Mouse (Mus musculus): ENCODE results near the gene Pabpc6. TPM values are rescaled to one million over a fixed set of nuclear protein-coding genes. Genes with fewer than 3 reads are reported as not detected.

The Pabpc6 gene
- polyA plus RNA-seq (2016; fragmentation: Nextera tagmentation; extraction: Ambion mirVana) = not detected in 2 replicates

DNA sequence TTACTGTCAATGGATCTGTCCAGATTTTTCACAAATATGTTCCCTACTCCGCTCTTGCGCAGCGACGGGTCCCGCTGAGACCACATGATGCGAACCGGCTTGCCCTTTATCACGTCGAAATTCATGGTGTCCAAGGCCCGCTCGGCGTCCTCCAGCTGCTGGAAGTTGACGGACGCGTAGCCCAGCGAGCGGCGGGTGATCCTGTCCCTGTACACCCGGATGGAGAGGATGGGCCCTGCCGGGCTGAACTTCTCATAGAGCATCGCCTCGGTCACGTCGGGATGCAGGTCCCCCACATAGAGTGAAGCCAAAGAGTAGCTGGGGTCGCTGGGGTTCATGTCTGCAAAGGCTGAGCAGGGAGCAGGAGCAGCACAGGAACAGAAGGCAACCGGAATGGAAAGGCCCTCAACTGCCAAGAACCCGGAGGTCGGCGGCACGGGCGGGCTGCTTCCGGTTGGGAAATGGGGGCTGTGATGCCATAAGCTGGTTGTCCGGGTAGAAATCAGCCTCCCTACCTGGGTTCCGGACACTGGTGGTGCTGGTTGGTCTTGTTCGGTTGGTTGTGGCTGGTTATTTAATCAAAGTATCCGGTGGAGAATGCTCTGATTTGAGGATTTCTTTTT, at the start of gene Pabpc6:
Gene Pabpc6, minus strand, starts transcription at position 435 of the 623 bp plus-strand sequence.
- H3K27me3 ChIP-seq (replicated peaks) = no peaks in the 10 kb centered on the region
- no peak within 1 kb of the TSS for H3K4me3 ChIP-seq
- H3K36me3 ChIP-seq = no peaks in the 10 kb centered on the region
- no peaks in the 10 kb centered on the region for H3K9me3 ChIP-seq (replicated peaks)
- no peak within 1 kb of the TSS for H3K27ac ChIP-seq (ENCODE audit: poor library complexity, severe bottlenecking)
- WGBS = 87% methylated on average over 36 of the region's 36 CpGs
- ATAC-seq (ENCODE audit: insufficient number of reproducible peaks, low FRiP score) = no peak
- no peaks in the 10 kb centered on the region for H3K4me1 ChIP-seq (replicated peaks)
- H3K9ac ChIP-seq = no peak within 1 kb of the TSS
- H3K4me2 ChIP-seq = no peak within 1 kb of the TSS

DNA sequence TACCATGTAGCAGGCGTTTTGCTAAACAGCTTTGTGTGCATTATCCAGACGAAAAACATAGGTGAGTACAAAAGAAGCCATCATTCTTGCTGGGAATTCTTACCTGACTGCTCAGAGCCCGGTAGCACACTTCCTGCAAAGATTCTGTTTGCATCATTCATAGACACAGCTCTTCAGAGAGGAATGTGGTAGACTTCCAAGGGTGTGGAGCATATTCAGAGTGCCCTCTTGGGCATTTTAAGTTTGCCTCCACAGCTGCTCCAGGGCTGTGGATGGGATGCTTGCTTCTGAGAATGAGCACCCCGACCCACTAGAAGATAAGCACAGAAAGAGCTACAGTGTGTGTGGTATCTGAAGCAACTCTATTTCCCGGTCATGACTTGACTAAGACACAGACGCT, 41.4 kb upstream of the Pabpc6 start:
- no peaks in the 10 kb centered on the region for H3K36me3 ChIP-seq
- H3K4me1 ChIP-seq (replicated peaks) = no peaks in the 10 kb centered on the region
- no peaks in the 10 kb centered on the region for H3K9me3 ChIP-seq (replicated peaks)
- no peak overlapping the region for H3K4me3 ChIP-seq
- no peak overlapping the region for H3K9ac ChIP-seq
- H3K27me3 ChIP-seq (replicated peaks) = no peaks in the 10 kb centered on the region
- ATAC-seq (ENCODE audit: insufficient number of reproducible peaks, low FRiP score) = no peak
- H3K4me2 ChIP-seq = no peak overlapping the region
- no peak overlapping the region for H3K27ac ChIP-seq (ENCODE audit: poor library complexity, severe bottlenecking)
- 69% methylated on average over 6 of the region's 6 CpGs for WGBS

DNA sequence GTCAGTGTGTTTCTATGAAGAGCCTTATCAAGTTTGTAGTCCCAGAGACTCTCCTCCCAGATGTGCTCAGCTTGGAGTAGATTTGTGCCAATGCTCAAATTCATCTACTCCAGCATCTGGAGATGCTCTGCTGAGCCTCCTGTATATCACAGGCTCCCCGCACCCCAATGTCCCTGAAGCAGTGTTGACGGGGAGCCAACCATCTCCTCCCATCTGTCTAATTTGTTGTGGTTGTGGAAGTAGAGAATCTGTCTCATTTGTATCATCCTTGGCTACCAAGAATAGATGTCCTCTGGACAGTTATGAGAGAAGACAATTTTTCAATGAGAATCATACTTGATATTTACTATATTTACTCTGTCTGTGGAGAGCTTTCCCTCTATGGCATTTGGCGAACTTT, 39.4 kb upstream of the Pabpc6 start:
- no peak overlapping the region for H3K4me2 ChIP-seq
- no peaks in the 10 kb centered on the region for H3K4me1 ChIP-seq (replicated peaks)
- no peak overlapping the region for H3K27ac ChIP-seq (ENCODE audit: poor library complexity, severe bottlenecking)
- H3K27me3 ChIP-seq (replicated peaks) = no peaks in the 10 kb centered on the region
- H3K9me3 ChIP-seq (replicated peaks) = no peaks in the 10 kb centered on the region
- no peak for ATAC-seq (ENCODE audit: insufficient number of reproducible peaks, low FRiP score)
- WGBS = 78% methylated on average over 3 of the region's 3 CpGs
- no peak overlapping the region for H3K4me3 ChIP-seq
- no peaks in the 10 kb centered on the region for H3K36me3 ChIP-seq
- no peak overlapping the region for H3K9ac ChIP-seq

GRCm38 (mm10) chr17:9707356-9707755, 37.8 kb upstream of the Pabpc6 start:
- no peaks in the 10 kb centered on the region for H3K36me3 ChIP-seq
- WGBS = 76% methylated on average over 1 of the region's 1 CpGs

DNA sequence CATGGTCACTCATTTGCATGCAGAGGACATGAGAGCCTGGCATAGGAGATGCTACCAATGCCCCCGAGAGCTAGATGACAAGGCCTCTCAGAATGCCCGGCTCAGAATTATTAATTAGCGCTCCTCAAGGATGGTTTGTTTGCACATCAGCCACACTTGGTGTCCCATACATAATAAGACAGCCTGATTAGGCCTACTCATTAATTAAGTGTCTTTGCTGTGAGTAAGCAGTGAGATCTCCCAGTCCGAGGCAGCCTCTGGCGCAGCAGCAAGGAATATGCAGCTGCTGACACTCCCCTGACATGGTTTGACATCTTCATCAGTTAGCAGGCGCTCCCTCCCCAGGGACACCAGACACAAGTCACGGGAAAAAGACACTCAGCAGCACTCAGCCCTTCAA, 28.2 kb upstream of the Pabpc6 start:
- Histone ChIP-seq H3K4me3 (no peak overlapping the region), H3K9me3 (replicated peaks) (peaks cover 3% of the 10 kb centered on the region; the same call in 1 of the 2 replicates), H3K4me2 (no peak overlapping the region), H3K27me3 (replicated peaks) (0 out of 2 replicates have a peak, but pooled peaks cover 4% of the 10 kb centered on the region), H3K36me3 (no peaks in the 10 kb centered on the region), H3K4me1 (replicated peaks) (no peaks in the 10 kb centered on the region), H3K27ac (ENCODE audit: poor library complexity, severe bottlenecking) (no peak overlapping the region), H3K9ac (no peak overlapping the region)
- ATAC-seq (ENCODE audit: insufficient number of reproducible peaks, low FRiP score) = no peak
- 63% methylated on average over 7 of the region's 7 CpGs for WGBS

More at GRCm38 (mm10) chr17:9707356-9707755, 37.8 kb upstream of the Pabpc6 start:
- no peaks in the 10 kb centered on the region for H3K9me3 ChIP-seq (replicated peaks)
- no peak overlapping the region for H3K9ac ChIP-seq
- H3K4me1 ChIP-seq (replicated peaks) = no peaks in the 10 kb centered on the region
- no peak overlapping the region for H3K4me2 ChIP-seq
- no peak overlapping the region for H3K27ac ChIP-seq (ENCODE audit: poor library complexity, severe bottlenecking)
- no peak for ATAC-seq (ENCODE audit: insufficient number of reproducible peaks, low FRiP score)
- no peaks in the 10 kb centered on the region for H3K27me3 ChIP-seq (replicated peaks)
- no peak overlapping the region for H3K4me3 ChIP-seq

GRCm38 (mm10) chr17:9691251-9691650, 21.7 kb upstream of the Pabpc6 start:
- no peaks in the 10 kb centered on the region for H3K36me3 ChIP-seq
- no peaks in the 10 kb centered on the region for H3K9me3 ChIP-seq (replicated peaks)
- no peak for ATAC-seq (ENCODE audit: insufficient number of reproducible peaks, low FRiP score)
- WGBS = 59% methylated on average over 4 of the region's 4 CpGs
- no peak overlapping the region for H3K9ac ChIP-seq
- no peak overlapping the region for H3K27ac ChIP-seq (ENCODE audit: poor library complexity, severe bottlenecking)
- no peaks in the 10 kb centered on the region for H3K27me3 ChIP-seq (replicated peaks)
- H3K4me3 ChIP-seq = no peak overlapping the region
- H3K4me2 ChIP-seq = no peak overlapping the region
- H3K4me1 ChIP-seq (replicated peaks) = no peaks in the 10 kb centered on the region

DNA sequence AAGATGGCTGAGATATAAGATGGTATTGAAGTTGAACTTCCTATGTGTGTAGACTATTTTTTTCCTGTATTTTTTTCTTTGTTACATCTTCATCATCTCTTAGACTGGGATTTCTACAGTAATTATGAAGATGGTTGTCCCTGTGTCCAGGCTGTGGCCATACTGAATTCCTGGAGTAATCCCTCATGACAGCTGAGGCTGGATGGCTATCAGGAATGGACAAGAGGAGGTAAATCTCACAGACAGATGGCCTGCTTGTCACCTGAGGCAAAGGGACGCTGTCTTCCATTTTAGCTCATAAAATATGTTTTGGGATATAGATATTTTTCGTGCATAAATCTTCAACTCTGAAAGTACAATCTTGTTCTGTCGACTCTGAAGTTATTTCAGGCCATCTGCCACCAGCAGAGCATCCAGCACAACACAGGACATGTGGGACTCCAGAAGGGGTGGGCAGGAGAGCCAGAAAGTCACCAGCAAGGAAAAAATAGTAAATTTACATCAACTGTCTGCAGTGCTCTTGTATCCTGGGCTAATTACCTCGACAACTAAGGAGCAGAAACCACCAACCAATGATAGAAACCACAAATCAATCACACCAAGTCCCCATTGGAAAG, 14.1 kb upstream of the Pabpc6 start:
- no peaks in the 10 kb centered on the region for H3K9me3 ChIP-seq (replicated peaks)
- no peak overlapping the region for H3K27ac ChIP-seq (ENCODE audit: poor library complexity, severe bottlenecking)
- H3K4me2 ChIP-seq = no peak overlapping the region
- no peaks in the 10 kb centered on the region for H3K36me3 ChIP-seq
- no peak overlapping the region for H3K9ac ChIP-seq
- H3K4me3 ChIP-seq = no peak overlapping the region
- WGBS = 65% methylated on average over 4 of the region's 4 CpGs
- no peak for ATAC-seq (ENCODE audit: insufficient number of reproducible peaks, low FRiP score)
- no peaks in the 10 kb centered on the region for H3K27me3 ChIP-seq (replicated peaks)
- H3K4me1 ChIP-seq (replicated peaks) = peaks cover 5% of the 10 kb centered on the region; the same call in 1 of the 2 replicates

GRCm38 (mm10) chr17:9680741-9681140, 11.2 kb upstream of the Pabpc6 start:
- H3K4me1 ChIP-seq (replicated peaks) = peaks cover 5% of the 10 kb centered on the region; the same call in 1 of the 2 replicates
- WGBS = 77% methylated on average over 8 of the region's 8 CpGs
- H3K36me3 ChIP-seq = no peaks in the 10 kb centered on the region
- no peak overlapping the region for H3K9ac ChIP-seq
- H3K4me2 ChIP-seq = no peak overlapping the region
- H3K9me3 ChIP-seq (replicated peaks) = no peaks in the 10 kb centered on the region
- no peak overlapping the region for H3K27ac ChIP-seq (ENCODE audit: poor library complexity, severe bottlenecking)
- ATAC-seq (ENCODE audit: insufficient number of reproducible peaks, low FRiP score) = no peak
- H3K27me3 ChIP-seq (replicated peaks) = no peaks in the 10 kb centered on the region
- H3K4me3 ChIP-seq = no peak overlapping the region

DNA sequence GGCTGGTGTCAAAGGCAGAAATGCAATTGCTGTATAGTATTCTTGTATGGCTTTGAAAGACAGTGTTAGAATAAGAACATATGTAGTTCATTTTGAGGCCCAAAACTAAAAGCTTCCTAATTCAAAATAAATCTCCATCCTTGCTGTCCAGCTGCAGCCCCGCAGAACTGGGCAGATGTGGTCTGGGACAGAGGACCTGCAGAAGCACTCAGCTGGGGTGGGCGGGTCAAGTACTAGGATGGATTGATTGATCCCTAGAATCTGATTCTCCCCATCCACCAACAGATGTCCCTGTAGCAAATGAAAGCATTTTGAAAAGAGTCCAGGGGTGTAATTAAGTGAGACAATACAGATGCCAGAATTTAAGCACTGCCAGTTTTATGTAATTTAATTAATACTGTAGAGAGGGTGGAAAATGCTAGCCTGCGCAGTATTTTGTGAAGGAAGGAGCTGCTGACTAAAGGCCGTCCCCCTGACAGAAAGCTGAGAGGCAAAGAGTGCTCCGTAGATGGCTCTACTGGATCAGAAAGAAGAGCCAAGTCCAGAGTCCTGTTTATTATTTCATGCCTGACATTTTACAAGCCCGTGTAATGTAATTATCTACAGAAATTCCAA, 5.8 kb upstream of the Pabpc6 start:
- no peak overlapping the region for H3K4me3 ChIP-seq
- H3K4me2 ChIP-seq = no peak overlapping the region
- H3K9me3 ChIP-seq (replicated peaks) = no peaks in the 10 kb centered on the region
- no peak overlapping the region for H3K27ac ChIP-seq (ENCODE audit: poor library complexity, severe bottlenecking)
- H3K9ac ChIP-seq = no peak overlapping the region
- ATAC-seq (ENCODE audit: insufficient number of reproducible peaks, low FRiP score) = no peak
- H3K36me3 ChIP-seq = no peaks in the 10 kb centered on the region
- WGBS = 76% methylated on average over 6 of the region's 6 CpGs
- H3K27me3 ChIP-seq (replicated peaks) = no peaks in the 10 kb centered on the region
- peaks cover 5% of the 10 kb centered on the region; the same call in 1 of the 2 replicates for H3K4me1 ChIP-seq (replicated peaks)

DNA sequence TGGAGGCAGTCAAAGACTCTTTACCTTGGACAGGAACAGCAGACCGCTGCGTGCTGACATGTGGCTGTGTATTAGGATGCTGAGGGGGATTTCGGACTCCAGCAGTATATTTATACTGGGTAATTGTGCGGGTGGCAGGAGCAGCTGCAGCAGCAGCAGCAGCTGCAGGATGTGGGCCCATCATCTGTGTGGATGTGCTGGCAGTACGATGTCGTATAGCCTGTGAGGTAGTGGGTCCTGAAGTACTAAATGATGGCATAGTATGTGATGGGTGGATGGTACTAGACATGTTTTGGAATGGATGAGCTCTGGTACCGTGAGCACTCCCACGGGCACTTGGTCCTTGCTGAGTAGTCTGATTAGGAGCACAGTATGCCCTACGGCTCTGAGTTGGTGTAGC, 1.6 kb downstream of the Pabpc6 start:
- H3K4me1 ChIP-seq (replicated peaks) = no peaks in the 10 kb centered on the region
- no peak overlapping the region for H3K27ac ChIP-seq (ENCODE audit: poor library complexity, severe bottlenecking)
- H3K27me3 ChIP-seq (replicated peaks) = no peaks in the 10 kb centered on the region
- 89% methylated on average over 9 of the region's 9 CpGs for WGBS
- H3K9me3 ChIP-seq (replicated peaks) = no peaks in the 10 kb centered on the region
- H3K4me3 ChIP-seq = no peak overlapping the region
- H3K36me3 ChIP-seq = no peaks in the 10 kb centered on the region
- no peak for ATAC-seq (ENCODE audit: insufficient number of reproducible peaks, low FRiP score)
- H3K4me2 ChIP-seq = no peak overlapping the region
- H3K9ac ChIP-seq = no peak overlapping the region

DNA sequence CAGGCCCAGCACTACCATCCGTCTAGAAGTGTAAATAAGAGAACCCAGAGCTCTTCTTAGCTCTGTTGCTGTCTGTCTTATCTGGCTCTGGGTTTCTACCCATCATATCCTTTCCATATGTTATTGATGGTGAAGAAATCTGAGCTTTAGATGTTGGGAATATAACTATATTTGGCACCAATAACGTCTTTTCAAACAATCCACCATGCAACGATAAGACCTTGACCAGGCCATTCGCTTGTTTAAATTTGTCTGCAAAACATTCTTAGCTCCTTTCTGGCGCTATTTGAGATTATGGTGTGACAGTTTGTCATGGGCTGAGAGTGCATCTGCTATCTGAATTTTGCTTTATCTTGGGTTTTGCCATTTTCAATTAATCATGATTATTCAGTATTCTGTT, 10.9 kb downstream of the Pabpc6 start:
- Histone ChIP-seq H3K4me1 (replicated peaks) (no peaks in the 10 kb centered on the region), H3K27ac (ENCODE audit: poor library complexity, severe bottlenecking) (no peak overlapping the region), H3K4me3 (no peak overlapping the region), H3K4me2 (no peak overlapping the region), H3K9ac (no peak overlapping the region), H3K27me3 (replicated peaks) (no peaks in the 10 kb centered on the region), H3K36me3 (no peaks in the 10 kb centered on the region), H3K9me3 (replicated peaks) (no peaks in the 10 kb centered on the region)
- no peak for ATAC-seq (ENCODE audit: insufficient number of reproducible peaks, low FRiP score)
- 68% methylated on average over 5 of the region's 5 CpGs for WGBS

Measured in heart, embryonic 12.5 days (tissue).